Mouse (Mus musculus) C2C12 (cell line): ENCODE measurements around the gene Plxdc1.
A peak's percentile ranks its signal among the peaks of the same experiment; 100 is the strongest.

Source experiments
- CEBPB ChIP-seq: IDR thresholded peaks from one replicate; pipeline ENCODE4 v1.6.1; 2011; ENCODE audit warnings: low read depth, mild to moderate bottlenecking, control low read depth, moderate library complexity
- CTCF ChIP-seq: IDR thresholded peaks from one replicate; pipeline ENCODE4 v1.5.1; 2011; ENCODE audit not compliant: control insufficient read depth, insufficient read depth, insufficient read length
- MAX ChIP-seq: IDR thresholded peaks from one replicate; pipeline ENCODE4 v1.6.1; 2011; ENCODE audit warnings: mild to moderate bottlenecking, control low read depth
- MYOD1 ChIP-seq: IDR thresholded peaks from one replicate; pipeline ENCODE4 v1.6.1; 2011; ENCODE audit warnings: low read depth; ENCODE audit not compliant: control insufficient read depth, insufficient read length
- MYOG ChIP-seq: IDR thresholded peaks from one replicate; pipeline ENCODE4 v1.6.1; 2011; ENCODE audit not compliant: control insufficient read depth, insufficient read length; ENCODE audit errors: extremely low read depth
- USF1 ChIP-seq: IDR thresholded peaks from one replicate; pipeline ENCODE4 v1.6.1; 2011; ENCODE audit warnings: low read depth, mild to moderate bottlenecking, control low read depth, moderate library complexity

GRCm38 (mm10) chr11:97896655-97897054 is 89.6 kb downstream of the Plxdc1 start:
- TF ChIP-seq CTCF, result no peak
- TF ChIP-seq MYOG, result no peak
- no peak for TF ChIP-seq CEBPB
- no peak for TF ChIP-seq USF1
- no peak for TF ChIP-seq MAX
- TF ChIP-seq MYOD1, result peak; percentile 72
